Mouse (Mus musculus): ENCODE measurements at regions not wholly inside any gene's neighbourhood (a gene's known extent, or its start where the extent isn't known, plus 50 kb on each side); places are given as distances from the start of the nearest gene placed in this dataset.

GRCm38 (mm10) chr13:112070757-112071156 is 217.5 kb upstream of the Ankrd55 start:
- DNase-seq (ENCODE audit: low read depth, low spot score): no peak

DNA sequence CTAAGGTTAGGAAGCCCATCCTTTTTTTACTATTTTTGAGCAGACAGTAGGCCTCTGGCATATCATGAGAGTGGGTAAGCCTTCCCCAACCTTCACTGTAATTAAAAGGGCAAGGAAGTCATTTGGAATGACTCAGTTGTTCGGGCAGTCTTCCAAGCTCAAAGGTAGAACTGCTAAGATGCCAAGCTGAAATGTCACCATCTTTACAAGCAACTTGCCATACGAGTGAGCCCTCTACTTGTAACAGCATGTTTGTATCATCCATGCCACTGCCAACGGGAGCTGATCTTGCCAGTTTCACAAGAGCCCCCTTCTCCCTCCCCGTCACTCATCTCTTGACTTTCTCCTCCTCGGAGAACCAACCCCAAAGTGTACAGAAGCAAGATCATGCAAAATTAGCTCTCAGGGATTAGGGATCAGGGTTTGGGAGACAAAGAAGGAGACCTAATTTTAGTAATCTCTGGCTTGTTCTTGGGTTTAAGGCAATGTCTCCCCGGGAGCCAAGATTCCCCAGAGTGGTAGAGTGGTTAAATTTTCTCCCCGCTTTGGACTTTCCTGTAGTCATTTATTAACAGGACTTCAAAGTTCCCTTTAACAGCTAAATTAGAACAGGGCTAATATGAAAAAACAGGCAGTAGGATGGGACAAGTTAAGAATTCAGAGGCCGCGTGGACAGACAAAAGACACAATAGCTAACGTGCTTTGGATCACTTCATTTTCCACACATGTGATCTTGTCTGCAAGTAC is 216.9 kb upstream of the Ankrd55 start:
- DNase-seq (ENCODE audit: low read depth, low spot score): no peak

DNA sequence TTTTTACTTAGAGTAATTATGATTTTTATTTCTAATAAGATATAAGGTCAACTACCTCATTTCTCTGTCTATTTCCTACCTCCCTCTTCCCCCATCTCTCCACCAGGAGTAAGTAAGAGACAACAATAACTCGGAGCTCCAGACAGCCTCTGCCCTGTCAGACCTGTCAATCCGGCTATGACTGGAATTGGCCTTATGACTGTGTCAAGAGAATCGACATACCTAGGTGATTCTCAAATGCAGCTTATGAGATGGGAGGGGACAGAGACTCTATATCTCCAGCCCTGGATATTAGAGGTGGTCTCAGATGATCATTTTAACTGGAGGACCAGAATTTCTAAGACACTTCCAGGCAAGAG is 216.3 kb upstream of the Ankrd55 start:
- no peak for DNase-seq (ENCODE audit: low read depth, low spot score)

DNA sequence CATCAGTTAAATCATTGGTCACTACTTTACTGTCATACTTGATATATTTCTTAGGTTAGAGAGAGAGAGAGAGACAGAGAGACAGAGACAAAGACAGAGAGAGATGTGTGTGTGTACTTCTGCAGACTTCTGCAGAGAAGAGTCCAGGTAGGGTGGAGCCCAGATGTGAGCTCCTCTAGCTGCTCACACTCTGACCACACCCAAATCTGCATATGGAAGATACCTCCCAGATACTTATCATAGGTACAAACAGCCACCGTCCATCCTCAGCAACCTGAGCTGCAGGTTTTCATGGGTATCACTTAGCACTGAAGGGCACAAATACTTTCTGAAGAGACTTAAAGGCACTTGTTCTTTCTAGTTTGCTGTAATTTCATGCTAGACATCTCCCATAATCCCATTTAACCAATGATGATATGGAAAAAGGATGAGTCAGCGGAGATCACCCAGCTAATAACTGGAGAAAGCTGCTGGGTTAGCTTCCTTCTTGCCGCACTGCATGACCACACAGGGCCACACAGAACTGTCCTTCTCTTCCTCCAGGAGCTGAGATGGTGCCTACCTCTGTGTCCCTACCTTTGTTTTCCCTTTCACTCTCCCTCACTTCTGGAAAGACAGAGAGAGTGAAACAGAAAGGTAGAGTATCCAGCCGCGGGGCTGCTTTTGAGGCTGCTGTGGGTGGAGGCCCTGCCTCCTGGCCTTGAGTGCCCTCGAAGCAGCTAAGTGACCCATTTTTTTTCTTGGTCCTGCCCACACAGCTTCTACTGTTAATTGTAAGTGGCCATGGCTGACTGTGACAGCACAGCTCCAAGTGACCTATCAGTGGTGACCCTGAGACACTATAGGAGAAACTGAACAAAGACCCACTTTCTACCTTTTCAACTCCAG is 214.5 kb upstream of the Ankrd55 start:
- DNase-seq (ENCODE audit: low read depth, low spot score): no peak

GRCm38 (mm10) chr13:112075847-112076479 is 212.3 kb upstream of the Ankrd55 start:
- peak; percentile 11 for DNase-seq (ENCODE audit: low read depth, low spot score)

DNA sequence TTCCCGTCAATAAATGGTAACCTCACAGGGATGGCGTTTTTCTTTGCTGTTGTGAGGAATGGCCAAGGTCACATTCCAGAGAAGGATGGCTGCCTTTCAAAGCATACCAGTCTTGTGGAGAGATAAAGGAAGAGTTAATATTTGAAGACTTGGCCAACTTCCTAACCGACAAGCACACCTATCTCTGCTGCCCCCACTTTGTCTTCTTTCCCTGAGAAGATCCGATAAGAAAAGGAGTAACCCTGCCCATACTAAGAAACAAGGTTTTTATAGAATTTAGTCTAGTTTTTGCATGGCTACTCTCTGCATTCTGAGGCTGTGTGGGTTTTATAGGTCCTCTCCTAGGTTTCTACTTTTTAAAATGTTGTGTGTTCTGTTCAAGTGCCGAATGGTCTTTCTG is 210.2 kb upstream of the Ankrd55 start:
- DNase-seq (ENCODE audit: low read depth, low spot score): no peak

GRCm38 (mm10) chr13:112081935-112082334 is 206.3 kb upstream of the Ankrd55 start:
- DNase-seq (ENCODE audit: low read depth, low spot score): no peak

GRCm38 (mm10) chr13:112084484-112085278 is 203.6 kb upstream of the Ankrd55 start:
- no peak for DNase-seq (ENCODE audit: low read depth, low spot score)

- no peak for DNase-seq (ENCODE audit: low read depth, low spot score)
Observed at GRCm38 (mm10) chr13:112088312-112088771, 199.9 kb upstream of the Ankrd55 start.

GRCm38 (mm10) chr13:112090737-112091136 is 197.5 kb upstream of the Ankrd55 start:
- no peak for DNase-seq (ENCODE audit: low read depth, low spot score)

DNA sequence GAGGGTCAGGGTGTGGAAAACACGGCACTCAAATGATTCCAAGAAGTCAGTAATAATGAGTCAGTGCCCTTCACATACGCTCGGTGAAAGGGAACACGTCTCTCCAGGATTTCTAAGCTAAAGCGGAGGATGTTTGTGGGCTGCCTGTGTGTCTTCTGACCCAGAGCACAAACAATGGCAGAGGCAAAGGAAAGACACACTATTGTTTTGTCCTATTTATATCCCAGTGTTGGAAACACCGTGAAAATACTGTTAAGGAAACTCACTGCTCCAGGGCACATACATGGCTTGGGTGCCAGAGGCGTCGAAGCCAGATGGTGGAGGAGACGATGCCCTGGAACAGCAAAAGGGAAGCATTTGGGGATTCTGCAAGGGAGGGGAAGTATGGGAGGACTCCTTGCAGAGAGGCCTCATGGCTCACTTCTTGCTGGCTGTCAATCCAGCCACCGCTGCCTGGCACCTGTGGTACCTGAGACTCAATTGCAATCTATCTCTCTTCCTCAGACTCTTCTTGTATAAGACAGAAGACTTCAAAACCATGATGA is 192.6 kb upstream of the Ankrd55 start:
- no peak for DNase-seq (ENCODE audit: low read depth, low spot score)

- no peak for DNase-seq (ENCODE audit: low read depth, low spot score)
Observed at GRCm38 (mm10) chr13:112099953-112100591, 188.2 kb upstream of the Ankrd55 start.

GRCm38 (mm10) chr13:112100592-112101420 is 187.4 kb upstream of the Ankrd55 start:
- DNase-seq (ENCODE audit: low read depth, low spot score): peak; percentile 76

DNA sequence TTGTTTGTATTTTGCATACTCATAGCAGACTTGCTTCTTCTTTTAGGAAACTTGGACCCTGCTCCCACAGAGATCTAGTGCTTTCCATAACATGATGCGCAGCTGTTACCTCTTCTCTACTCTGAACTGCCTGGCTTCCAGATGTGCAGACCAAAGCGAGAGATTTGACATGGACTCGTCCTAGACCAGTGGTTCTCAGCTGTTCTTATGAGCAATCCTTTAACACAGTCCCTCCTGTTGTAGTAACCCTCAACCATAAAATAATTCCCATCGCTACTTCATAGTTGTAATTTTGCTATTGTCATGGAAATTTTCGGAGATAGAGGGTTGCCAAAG is 186.9 kb upstream of the Ankrd55 start:
- DNase-seq (ENCODE audit: low read depth, low spot score): no peak

- no peak for DNase-seq (ENCODE audit: low read depth, low spot score)
Observed at GRCm38 (mm10) chr13:112105953-112106352, 182.3 kb upstream of the Ankrd55 start.

- no peak for DNase-seq (ENCODE audit: low read depth, low spot score)
Observed at GRCm38 (mm10) chr13:112114741-112115201, 173.5 kb upstream of the Ankrd55 start.

GRCm38 (mm10) chr13:112116101-112116726 is 172.0 kb upstream of the Ankrd55 start:
- no peak for DNase-seq (ENCODE audit: low read depth, low spot score)

GRCm38 (mm10) chr13:112118564-112118963 is 169.7 kb upstream of the Ankrd55 start:
- no peak for DNase-seq (ENCODE audit: low read depth, low spot score)

- DNase-seq (ENCODE audit: low read depth, low spot score): no peak
Observed at GRCm38 (mm10) chr13:112119611-112120041, 168.6 kb upstream of the Ankrd55 start.
